Mouse (Mus musculus) cortical plate, adult 2 months (tissue): ENCODE data around the gene Fat3.

Experiments used
- CTCF ChIP-seq: fragments of 200-500 bp; IDR thresholded peaks from 2 replicates; pipeline ENCODE4 v1.5.1; 2011; ENCODE audit warnings: mild to moderate bottlenecking, control low read depth, low read length; ENCODE audit not compliant: insufficient read depth; ENCODE audit errors: extremely low read depth
- POLR2A ChIP-seq: fragments of 200-500 bp; IDR thresholded peaks from 2 replicates; pipeline ENCODE4 v1.6.1; 2011; ENCODE audit warnings: mild to moderate bottlenecking, low read length, control low read depth; ENCODE audit not compliant: insufficient read depth; ENCODE audit errors: extremely low read depth

DNA sequence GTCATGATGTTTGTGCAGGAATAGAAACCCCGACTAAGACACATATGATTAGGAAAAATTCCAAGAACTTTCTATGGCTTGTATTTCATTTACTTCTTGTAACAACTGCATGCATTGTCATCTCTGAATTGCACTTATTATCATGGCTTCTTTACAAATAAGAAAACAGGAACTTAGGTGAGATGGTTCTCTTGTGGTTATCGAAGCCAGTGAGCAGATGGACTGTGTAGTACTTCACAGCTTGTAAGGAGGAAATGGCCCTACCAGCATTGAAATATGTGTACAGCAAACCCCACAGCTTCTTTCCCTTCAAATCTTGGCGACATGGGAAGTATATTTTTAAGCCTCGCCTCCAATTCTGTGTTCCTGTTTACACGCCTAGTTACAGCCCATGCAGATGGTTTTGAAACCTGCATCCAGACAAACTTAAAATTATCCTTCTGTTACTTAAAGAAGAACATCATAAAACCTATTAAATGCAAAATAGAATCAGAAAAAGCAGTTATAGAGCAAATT, 570.1 kb downstream of the Fat3 start:
- TF ChIP-seq CTCF (no peak), POLR2A (no peak)
